Mouse (Mus musculus) splenic B cell, adult 2 months (primary cell): Measurements from ENCODE around the gene Ptpre.
"Not testable (repeated sequence)": the region's sequence is repeated elsewhere in the genome, so short reads cannot be mapped to it uniquely, and the experiment has no call there.

Experiments
- DNase-seq: peaks from one replicate; pipeline ENCODE4 v3.0.0-alpha.2; 2011; ENCODE audit warnings: low read depth, low spot score
- H3K27me3 ChIP-seq: 2 replicates; pipeline ENCODE4 v1.6.1; 2012; ENCODE audit warnings: mild to moderate bottlenecking, low read length, moderate library complexity, mixed read lengths; ENCODE audit not compliant: control insufficient read depth, poor library complexity, insufficient read depth, severe bottlenecking
- H3K36me3 ChIP-seq: 2 replicates; pipeline ENCODE4 v1.6.1; 2012; ENCODE audit warnings: mild to moderate bottlenecking, low read length, moderate library complexity, mixed read lengths; ENCODE audit not compliant: control insufficient read depth, poor library complexity, insufficient read depth, severe bottlenecking

Ptpre gene

GRCm38 (mm10) chr7:135537341-135537901 lies at the start of gene Ptpre:
Ptpre (plus strand) TSS chr7:135537481.
- Histone ChIP-seq H3K27me3 (no peaks in the 10 kb centered on the region), H3K36me3 (no peaks in the 10 kb centered on the region)
- DNase-seq = peak; percentile 67

DNA sequence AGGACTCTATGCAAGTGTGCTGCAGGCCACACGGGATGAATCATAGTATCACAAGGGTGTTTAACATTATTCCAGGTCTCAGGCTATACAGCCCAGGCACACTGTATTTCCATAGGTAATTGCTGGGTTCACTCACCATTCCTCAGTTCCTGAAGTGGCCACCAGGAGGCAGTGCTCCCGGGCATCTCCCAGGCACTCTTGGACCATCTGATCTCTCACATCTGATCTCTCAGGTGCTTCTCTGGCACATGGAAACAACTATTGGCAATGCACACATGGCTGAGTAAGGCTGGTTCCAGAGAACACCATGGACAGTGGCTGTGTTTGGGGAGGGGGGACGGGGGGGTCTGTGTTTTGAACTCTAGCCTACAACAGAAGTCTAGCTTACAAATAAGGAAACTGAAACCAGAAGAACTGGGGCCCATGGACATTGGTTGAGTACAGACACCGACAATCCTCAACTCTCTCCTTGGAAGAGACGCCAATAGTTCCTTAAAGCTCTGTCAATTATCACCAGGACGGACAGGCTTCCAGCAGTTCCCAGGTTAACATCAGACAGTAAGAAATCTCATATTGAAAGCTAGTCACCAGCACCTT lies 49.0 kb upstream of the Ptpre start:
- peak; percentile 46 for DNase-seq
- Histone ChIP-seq H3K36me3 (no peaks in the 10 kb centered on the region), H3K27me3 (no peaks in the 10 kb centered on the region; the same call in 1 of the 2 replicates)

- no peaks in the 10 kb centered on the region; the same call in 1 of the 2 replicates for H3K27me3 ChIP-seq
- peak; percentile 13 for DNase-seq
- H3K36me3 ChIP-seq = no peaks in the 10 kb centered on the region
These were observed 47.4 kb upstream of the Ptpre start for GRCm38 (mm10) chr7:135489724-135490499.

- Histone ChIP-seq H3K27me3 (no peaks in the 10 kb centered on the region), H3K36me3 (no peaks in the 10 kb centered on the region)
- DNase-seq = no peak
These were observed 46.8 kb upstream of the Ptpre start for GRCm38 (mm10) chr7:135490500-135490886.

DNA sequence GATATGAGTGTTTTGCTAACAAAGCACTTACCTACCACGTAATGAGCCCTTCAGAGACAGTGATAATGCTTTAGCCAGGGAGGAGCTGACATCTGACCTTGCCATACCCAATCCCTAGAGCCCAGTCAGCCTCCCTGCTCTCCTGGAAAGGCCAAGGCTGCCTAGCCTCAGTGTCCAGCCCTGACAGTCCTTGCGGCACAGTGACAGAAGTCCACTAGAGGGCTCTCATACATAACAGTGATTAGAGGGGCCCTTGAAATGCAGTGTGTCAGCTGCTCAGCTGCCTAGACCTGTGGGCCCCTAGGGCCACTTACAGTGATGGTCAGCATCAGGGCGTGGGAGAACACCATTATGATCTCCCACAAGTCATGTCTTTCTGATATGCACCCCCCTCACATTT lies 42.0 kb upstream of the Ptpre start:
- no peaks in the 10 kb centered on the region for H3K27me3 ChIP-seq
- no peak for DNase-seq
- no peaks in the 10 kb centered on the region for H3K36me3 ChIP-seq

- no peak for DNase-seq
- H3K36me3 ChIP-seq = no peaks in the 10 kb centered on the region
- H3K27me3 ChIP-seq = no peaks in the 10 kb centered on the region
These were observed 38.6 kb upstream of the Ptpre start for GRCm38 (mm10) chr7:135498565-135499186.

DNA sequence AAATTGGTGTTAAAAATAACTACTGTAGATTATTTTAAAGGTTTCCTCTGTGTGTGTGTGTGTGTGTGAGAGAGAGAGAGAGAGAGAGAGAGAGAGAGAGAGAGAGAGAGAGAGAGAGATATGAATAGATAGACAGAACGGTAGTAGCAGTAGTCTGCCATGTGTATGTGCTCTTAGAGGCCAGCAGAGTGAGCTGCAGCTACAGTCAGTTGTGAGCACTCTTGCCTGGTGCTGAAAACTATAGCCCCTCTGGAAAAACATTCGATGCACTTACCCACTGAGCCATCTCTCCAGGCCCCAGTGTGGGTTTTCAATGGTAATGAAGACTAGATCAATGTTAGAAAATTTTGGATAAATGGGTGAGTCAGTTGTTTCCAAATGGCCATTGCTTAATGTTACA lies 37.9 kb upstream of the Ptpre start:
- Histone ChIP-seq H3K36me3 (no peaks in the 10 kb centered on the region), H3K27me3 (no peaks in the 10 kb centered on the region)
- DNase-seq = no peak

DNA sequence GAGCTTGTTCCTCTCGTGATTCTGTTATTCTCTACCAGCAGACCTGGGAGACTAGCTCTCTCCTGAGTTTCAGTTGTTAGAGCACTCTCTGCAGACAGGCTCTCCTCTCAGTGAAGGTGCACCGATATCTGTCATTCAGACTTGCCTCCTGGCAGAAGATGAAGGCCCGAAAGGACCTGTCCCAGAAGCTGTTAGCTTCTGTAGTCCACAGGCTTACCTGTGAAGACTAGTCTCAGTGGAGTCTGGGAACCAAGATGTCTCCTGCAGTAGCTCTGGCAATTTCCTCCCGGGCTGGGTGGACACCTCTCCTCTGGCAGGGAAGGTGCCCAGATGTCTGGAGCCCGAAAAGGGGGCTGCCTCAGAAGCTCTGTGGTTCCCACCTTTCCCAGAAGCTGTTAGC lies 30.8 kb upstream of the Ptpre start:
- DNase-seq, H3K27me3 ChIP-seq, H3K36me3 ChIP-seq: not testable (repeated sequence)

DNA sequence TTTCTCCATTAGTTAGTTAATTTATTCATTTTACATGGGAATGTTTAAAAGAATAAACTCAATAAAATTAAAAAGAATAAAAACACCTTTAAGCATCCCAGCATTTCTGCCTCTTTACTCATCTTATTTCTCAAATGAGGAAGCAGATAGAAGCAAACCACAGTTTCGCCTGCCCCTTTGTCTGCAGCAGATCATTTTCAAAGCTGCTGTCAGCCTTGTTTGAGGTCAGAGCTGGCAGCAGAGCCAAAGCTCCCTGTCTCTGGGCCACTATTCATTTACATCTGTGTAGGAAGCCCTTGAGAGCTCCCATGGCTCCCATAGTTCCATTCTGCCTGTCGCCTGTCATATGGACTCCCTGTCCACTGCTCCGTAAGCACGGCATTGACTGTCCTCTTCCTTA lies 28.7 kb upstream of the Ptpre start:
- no peaks in the 10 kb centered on the region for H3K36me3 ChIP-seq
- no peak for DNase-seq
- no peaks in the 10 kb centered on the region for H3K27me3 ChIP-seq

GRCm38 (mm10) chr7:135509272-135509671 lies 28.0 kb upstream of the Ptpre start:
- H3K36me3 ChIP-seq = no peaks in the 10 kb centered on the region
- no peak for DNase-seq

GRCm38 (mm10) chr7:135510431-135510830 lies 26.9 kb upstream of the Ptpre start:
- DNase-seq = no peak
- H3K36me3 ChIP-seq = no peaks in the 10 kb centered on the region

More at GRCm38 (mm10) chr7:135509272-135509671, 28.0 kb upstream of the Ptpre start:
- H3K27me3 ChIP-seq = no peaks in the 10 kb centered on the region

GRCm38 (mm10) chr7:135511723-135512122 lies 25.6 kb upstream of the Ptpre start:
- DNase-seq = no peak
- H3K27me3 ChIP-seq = no peaks in the 10 kb centered on the region
- H3K36me3 ChIP-seq = no peaks in the 10 kb centered on the region

More at GRCm38 (mm10) chr7:135510431-135510830, 26.9 kb upstream of the Ptpre start:
- H3K27me3 ChIP-seq = no peaks in the 10 kb centered on the region

- no peak for DNase-seq
- Histone ChIP-seq H3K27me3 (no peaks in the 10 kb centered on the region), H3K36me3 (no peaks in the 10 kb centered on the region)
These were observed 20.1 kb upstream of the Ptpre start for GRCm38 (mm10) chr7:135517191-135517590.

DNA sequence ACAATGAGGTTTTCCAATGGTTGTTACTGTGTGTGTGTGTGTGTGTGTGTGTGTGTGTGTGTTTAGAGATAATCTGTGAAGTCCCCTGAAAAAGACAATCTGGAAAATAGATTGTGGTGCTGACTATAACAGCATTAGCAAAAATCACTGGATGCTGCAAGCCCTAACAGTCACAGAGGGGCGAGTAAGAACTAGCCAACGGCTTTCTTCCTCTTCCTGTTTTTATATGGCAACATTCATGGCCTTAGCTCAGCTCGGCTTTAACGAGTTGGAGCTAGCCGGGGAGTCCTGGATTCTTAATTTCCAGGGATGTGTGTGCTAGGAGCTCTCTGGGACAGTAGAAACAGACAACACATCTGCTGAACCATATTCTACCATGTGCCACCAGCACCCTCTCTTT lies 17.0 kb upstream of the Ptpre start:
- no peaks in the 10 kb centered on the region for H3K27me3 ChIP-seq
- no peaks in the 10 kb centered on the region for H3K36me3 ChIP-seq
- no peak for DNase-seq
